Mouse (Mus musculus): ENCODE measurements at regions not wholly inside any gene's neighbourhood (a gene's known extent, or its start where the extent isn't known, plus 50 kb on each side); places are given as distances from the start of the nearest gene placed in this dataset.

GRCm38 (mm10) chr10:19150005-19150404, 134.5 kb upstream of the Tnfaip3 start:
- H3K27me3 ChIP-seq (ENCODE audit: control insufficient read depth, insufficient read depth, low read length), result no peaks in the 10 kb centered on the region
- H3K9ac ChIP-seq (replicated peaks; ENCODE audit: low read length), result no peak overlapping the region
- ATAC-seq (replicated peaks; ENCODE audit: insufficient number of reproducible peaks, low FRiP score, low TSS enrichment, low read depth), result no peak
- H3K36me3 ChIP-seq (replicated peaks; ENCODE audit: control insufficient read depth, insufficient read depth, low read depth, low read length), result no peaks in the 10 kb centered on the region
- 77% methylated on average over 3 of the region's 3 CpGs for WGBS
- no peak overlapping the region for H3K4me3 ChIP-seq (ENCODE audit: low read depth, low read length)
- no peak overlapping the region for H3K27ac ChIP-seq (replicated peaks; ENCODE audit: low read depth, low read length)
- no peaks in the 10 kb centered on the region for H3K4me1 ChIP-seq (ENCODE audit: control insufficient read depth, insufficient read depth, low read length)
- no peaks in the 10 kb centered on the region for H3K9me3 ChIP-seq (replicated peaks; ENCODE audit: control insufficient read depth, low read length)
- no peak overlapping the region for H3K4me2 ChIP-seq (ENCODE audit: low read depth, low read length)
- DNase-seq (ENCODE audit: low spot score), result no peak

- no peak for ATAC-seq (replicated peaks; ENCODE audit: insufficient number of reproducible peaks, low FRiP score, low TSS enrichment, low read depth)
Measured at GRCm38 (mm10) chr10:19149196-19149869, 133.9 kb upstream of the Tnfaip3 start.

DNA sequence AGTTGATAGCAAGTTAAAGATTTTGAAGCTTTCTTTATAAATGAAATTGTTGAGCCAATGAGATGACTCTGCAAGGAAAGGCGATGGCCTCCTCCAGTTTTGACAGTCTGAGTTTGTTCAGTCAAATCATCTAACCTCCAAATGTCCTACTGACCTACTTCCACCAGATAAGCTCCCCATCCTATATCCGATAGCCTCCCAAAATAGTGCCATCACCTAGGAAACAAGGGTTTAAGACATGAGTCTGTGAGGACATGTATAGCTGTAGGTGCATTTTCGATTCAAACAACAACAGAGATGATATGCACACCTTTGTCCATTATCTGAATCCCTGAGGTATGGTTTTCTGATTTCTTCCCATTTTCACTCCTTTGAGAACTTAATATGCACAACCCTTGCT, 126.0 kb upstream of the Tnfaip3 start:
- Histone ChIP-seq H3K9me3 (replicated peaks; ENCODE audit: control insufficient read depth, low read length) (no peaks in the 10 kb centered on the region), H3K4me2 (ENCODE audit: low read depth, low read length) (no peak overlapping the region), H3K36me3 (replicated peaks; ENCODE audit: control insufficient read depth, insufficient read depth, low read depth, low read length) (no peaks in the 10 kb centered on the region), H3K4me3 (ENCODE audit: low read depth, low read length) (no peak overlapping the region), H3K4me1 (ENCODE audit: control insufficient read depth, insufficient read depth, low read length) (no peaks in the 10 kb centered on the region), H3K27ac (replicated peaks; ENCODE audit: low read depth, low read length) (no peak overlapping the region), H3K9ac (replicated peaks; ENCODE audit: low read length) (no peak overlapping the region), H3K27me3 (ENCODE audit: control insufficient read depth, insufficient read depth, low read length) (no peaks in the 10 kb centered on the region)
- ATAC-seq (replicated peaks; ENCODE audit: insufficient number of reproducible peaks, low FRiP score, low TSS enrichment, low read depth) (no peak), DNase-seq (ENCODE audit: low spot score) (no peak)
- WGBS, result 95% methylated on average over 3 of the region's 3 CpGs

More at GRCm38 (mm10) chr10:19149196-19149869, 133.9 kb upstream of the Tnfaip3 start:
- no peak for DNase-seq (ENCODE audit: low spot score)
- Histone ChIP-seq H3K27me3 (ENCODE audit: control insufficient read depth, insufficient read depth, low read length) (no peaks in the 10 kb centered on the region), H3K36me3 (replicated peaks; ENCODE audit: control insufficient read depth, insufficient read depth, low read depth, low read length) (no peaks in the 10 kb centered on the region), H3K9ac (replicated peaks; ENCODE audit: low read length) (no peak overlapping the region), H3K4me3 (ENCODE audit: low read depth, low read length) (no peak overlapping the region), H3K4me1 (ENCODE audit: control insufficient read depth, insufficient read depth, low read length) (no peaks in the 10 kb centered on the region), H3K27ac (replicated peaks; ENCODE audit: low read depth, low read length) (no peak overlapping the region), H3K9me3 (replicated peaks; ENCODE audit: control insufficient read depth, low read length) (no peaks in the 10 kb centered on the region), H3K4me2 (ENCODE audit: low read depth, low read length) (no peak overlapping the region)
- 82% methylated on average over 4 of the region's 4 CpGs for WGBS

DNA sequence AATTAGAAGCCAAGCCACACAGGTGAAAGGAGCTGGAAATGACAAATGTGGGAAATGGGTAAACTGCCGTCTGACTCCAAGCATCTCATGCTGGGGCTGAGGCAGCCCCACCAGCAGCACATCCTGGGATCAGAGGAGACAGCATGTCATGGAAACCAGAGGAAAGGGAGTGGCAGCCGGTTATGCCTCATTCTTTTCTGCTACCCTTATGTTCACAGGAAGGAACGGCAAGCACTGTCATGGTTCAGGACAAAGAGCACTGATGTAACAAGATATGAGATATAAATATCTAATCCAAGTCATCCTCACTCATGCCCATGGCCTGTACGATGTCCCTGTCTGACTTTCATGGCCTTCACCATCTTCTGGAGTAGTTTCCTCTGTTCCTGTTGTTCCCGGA, 125.2 kb upstream of the Tnfaip3 start:
- Histone ChIP-seq H3K4me3 (ENCODE audit: low read depth, low read length) (no peak overlapping the region), H3K27me3 (ENCODE audit: control insufficient read depth, insufficient read depth, low read length) (no peaks in the 10 kb centered on the region), H3K4me1 (ENCODE audit: control insufficient read depth, insufficient read depth, low read length) (no peaks in the 10 kb centered on the region), H3K9ac (replicated peaks; ENCODE audit: low read length) (no peak overlapping the region), H3K36me3 (replicated peaks; ENCODE audit: control insufficient read depth, insufficient read depth, low read depth, low read length) (no peaks in the 10 kb centered on the region), H3K4me2 (ENCODE audit: low read depth, low read length) (no peak overlapping the region), H3K27ac (replicated peaks; ENCODE audit: low read depth, low read length) (no peak overlapping the region), H3K9me3 (replicated peaks; ENCODE audit: control insufficient read depth, low read length) (no peaks in the 10 kb centered on the region)
- no peak for DNase-seq (ENCODE audit: low spot score)
- ATAC-seq (replicated peaks; ENCODE audit: insufficient number of reproducible peaks, low FRiP score, low TSS enrichment, low read depth), result no peak
- 83% methylated on average over 5 of the region's 5 CpGs for WGBS

- Histone ChIP-seq H3K4me3 (ENCODE audit: low read depth, low read length) (no peak overlapping the region), H3K4me2 (ENCODE audit: low read depth, low read length) (no peak overlapping the region), H3K27me3 (ENCODE audit: control insufficient read depth, insufficient read depth, low read length) (no peaks in the 10 kb centered on the region), H3K27ac (replicated peaks; ENCODE audit: low read depth, low read length) (no peak overlapping the region), H3K36me3 (replicated peaks; ENCODE audit: control insufficient read depth, insufficient read depth, low read depth, low read length) (no peaks in the 10 kb centered on the region), H3K9me3 (replicated peaks; ENCODE audit: control insufficient read depth, low read length) (no peaks in the 10 kb centered on the region), H3K4me1 (ENCODE audit: control insufficient read depth, insufficient read depth, low read length) (no peaks in the 10 kb centered on the region), H3K9ac (replicated peaks; ENCODE audit: low read length) (no peak overlapping the region)
- no peak for DNase-seq (ENCODE audit: low spot score)
- no peak for ATAC-seq (replicated peaks; ENCODE audit: insufficient number of reproducible peaks, low FRiP score, low TSS enrichment, low read depth)
- WGBS, result 89% methylated on average over 2 of the region's 2 CpGs
Measured at GRCm38 (mm10) chr10:19139234-19139633, 123.8 kb upstream of the Tnfaip3 start.

DNA sequence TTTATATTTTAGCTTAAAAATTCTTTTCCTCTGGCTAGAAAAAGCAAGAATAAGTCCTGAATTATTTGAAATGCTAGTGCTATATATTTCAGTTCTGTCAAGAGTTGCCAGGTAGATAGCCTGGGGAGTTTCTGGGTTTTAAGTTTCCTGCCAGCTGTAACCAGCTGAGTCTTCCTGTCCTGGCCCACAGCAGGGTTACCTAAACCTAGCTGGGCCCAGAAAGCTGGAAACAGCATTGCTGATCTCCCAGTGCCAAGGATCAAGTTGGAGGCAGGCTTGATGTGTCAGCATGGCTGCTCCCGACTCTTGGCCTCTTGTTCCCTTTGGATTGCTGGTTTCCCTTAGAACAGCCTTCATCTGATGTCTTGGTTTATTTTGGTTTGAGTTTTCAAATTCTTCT, 122.8 kb upstream of the Tnfaip3 start:
- WGBS, result 88% methylated on average over 1 of the region's 1 CpGs
- Histone ChIP-seq H3K27me3 (ENCODE audit: control insufficient read depth, insufficient read depth, low read length) (no peaks in the 10 kb centered on the region), H3K4me2 (ENCODE audit: low read depth, low read length) (no peak overlapping the region), H3K4me1 (ENCODE audit: control insufficient read depth, insufficient read depth, low read length) (no peaks in the 10 kb centered on the region), H3K9me3 (replicated peaks; ENCODE audit: control insufficient read depth, low read length) (no peaks in the 10 kb centered on the region), H3K27ac (replicated peaks; ENCODE audit: low read depth, low read length) (no peak overlapping the region), H3K4me3 (ENCODE audit: low read depth, low read length) (no peak overlapping the region), H3K36me3 (replicated peaks; ENCODE audit: control insufficient read depth, insufficient read depth, low read depth, low read length) (no peaks in the 10 kb centered on the region), H3K9ac (replicated peaks; ENCODE audit: low read length) (no peak overlapping the region)
- no peak for ATAC-seq (replicated peaks; ENCODE audit: insufficient number of reproducible peaks, low FRiP score, low TSS enrichment, low read depth)
- DNase-seq (ENCODE audit: low spot score), result no peak

DNA sequence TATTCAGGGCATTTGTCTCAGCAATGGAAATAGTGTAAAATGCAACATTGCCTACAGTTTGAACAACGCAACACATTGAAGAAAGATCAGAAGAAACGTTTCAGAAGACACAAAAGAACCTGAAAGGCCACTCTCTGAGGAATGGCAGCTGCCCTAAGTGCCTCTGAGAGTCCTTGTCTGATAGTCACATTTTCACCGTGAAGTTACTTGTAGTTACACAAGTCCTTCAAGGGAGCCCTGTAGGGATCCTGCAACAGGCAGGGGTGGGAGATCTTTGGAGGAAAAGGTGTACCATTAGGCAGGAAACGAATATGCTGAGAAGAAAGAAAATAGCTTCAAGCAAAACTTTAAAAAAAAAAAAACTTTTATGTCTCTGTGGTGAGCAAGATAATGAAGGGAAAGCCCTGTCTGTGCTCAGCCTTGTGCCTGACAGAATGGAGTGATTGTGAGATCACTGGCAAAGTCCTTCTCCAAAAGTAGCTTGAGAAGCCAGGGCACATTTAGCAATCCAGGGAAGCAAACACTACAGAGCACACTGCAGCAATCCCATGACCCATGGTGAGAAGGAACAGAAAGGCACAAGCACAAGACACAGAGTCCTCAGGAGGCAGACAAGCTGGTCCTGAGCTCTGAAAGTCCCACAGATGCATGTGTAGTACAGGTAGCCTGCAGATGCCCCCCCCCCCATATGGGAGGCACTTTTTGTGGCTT, 112.3 kb upstream of the Tnfaip3 start:
- H3K27me3 ChIP-seq (ENCODE audit: control insufficient read depth, insufficient read depth, low read length), result no peaks in the 10 kb centered on the region
- no peak overlapping the region for H3K27ac ChIP-seq (replicated peaks; ENCODE audit: low read depth, low read length)
- no peak for ATAC-seq (replicated peaks; ENCODE audit: insufficient number of reproducible peaks, low FRiP score, low TSS enrichment, low read depth)
- no peaks in the 10 kb centered on the region for H3K9me3 ChIP-seq (replicated peaks; ENCODE audit: control insufficient read depth, low read length)
- H3K4me1 ChIP-seq (ENCODE audit: control insufficient read depth, insufficient read depth, low read length), result no peaks in the 10 kb centered on the region
- no peak overlapping the region for H3K9ac ChIP-seq (replicated peaks; ENCODE audit: low read length)
- WGBS, result 61% methylated on average over 4 of the region's 4 CpGs
- no peak for DNase-seq (ENCODE audit: low spot score)
- H3K36me3 ChIP-seq (replicated peaks; ENCODE audit: control insufficient read depth, insufficient read depth, low read depth, low read length), result no peaks in the 10 kb centered on the region
- no peak overlapping the region for H3K4me2 ChIP-seq (ENCODE audit: low read depth, low read length)
- no peak overlapping the region for H3K4me3 ChIP-seq (ENCODE audit: low read depth, low read length)

DNA sequence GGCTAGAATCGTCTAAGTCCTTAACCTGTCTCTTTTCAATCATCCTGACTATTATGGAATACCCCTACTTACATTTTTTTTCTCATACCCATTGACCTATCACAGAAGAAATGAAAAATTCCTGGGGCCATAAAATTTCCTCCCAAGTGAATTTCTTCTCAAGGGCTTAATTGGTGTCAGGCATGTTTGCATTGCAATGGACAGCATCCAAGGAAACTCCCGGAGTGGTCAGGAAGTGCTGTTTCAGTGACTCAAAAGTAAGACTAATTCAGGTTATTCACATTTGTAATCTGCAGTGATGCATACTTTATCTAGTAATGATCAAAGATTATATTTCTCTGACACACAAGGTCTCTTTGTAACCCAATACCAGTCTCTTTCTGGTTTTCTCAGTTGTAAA, 111.5 kb upstream of the Tnfaip3 start:
- Histone ChIP-seq H3K4me1 (ENCODE audit: control insufficient read depth, insufficient read depth, low read length) (no peaks in the 10 kb centered on the region), H3K27me3 (ENCODE audit: control insufficient read depth, insufficient read depth, low read length) (no peaks in the 10 kb centered on the region), H3K9me3 (replicated peaks; ENCODE audit: control insufficient read depth, low read length) (no peaks in the 10 kb centered on the region), H3K27ac (replicated peaks; ENCODE audit: low read depth, low read length) (no peak overlapping the region), H3K4me3 (ENCODE audit: low read depth, low read length) (no peak overlapping the region), H3K4me2 (ENCODE audit: low read depth, low read length) (no peak overlapping the region), H3K9ac (replicated peaks; ENCODE audit: low read length) (no peak overlapping the region), H3K36me3 (replicated peaks; ENCODE audit: control insufficient read depth, insufficient read depth, low read depth, low read length) (no peaks in the 10 kb centered on the region)
- 35% methylated on average over 2 of the region's 2 CpGs for WGBS
- DNase-seq (ENCODE audit: low spot score) (no peak), ATAC-seq (replicated peaks; ENCODE audit: insufficient number of reproducible peaks, low FRiP score, low TSS enrichment, low read depth) (no peak)
